Mouse (Mus musculus): Measurements from ENCODE around the gene Cct5. TPM values are rescaled to one million over a fixed set of nuclear protein-coding genes. Genes with fewer than 3 reads are reported as not detected.

Cct5 gene
- polyA plus RNA-seq, 1 experiment from 2014 or later: 409 TPM

- 51% methylated on average over 12 of the region's 12 CpGs for WGBS (ENCODE audit: insufficient replicate concordance)
- DNase-seq (no peak), ATAC-seq (ENCODE audit: low read depth) (no peak)
- Histone ChIP-seq H3K36me3 (no peaks in the 10 kb centered on the region), H3K27me3 (no peaks in the 10 kb centered on the region), H3K4me1 (replicated peaks) (no peaks in the 10 kb centered on the region), H3K9ac (no peak overlapping the region), H3K9me3 (replicated peaks) (no peaks in the 10 kb centered on the region), H3K27ac (no peak overlapping the region), H3K4me3 (replicated peaks) (no peak overlapping the region), H3K4me2 (no peak overlapping the region)
Measured at GRCm38 (mm10) chr15:31627277-31628154, 25.9 kb upstream of the Cct5 start.

- no peaks in the 10 kb centered on the region for H3K9me3 ChIP-seq (replicated peaks)
- no peak overlapping the region for H3K9ac ChIP-seq
- no peak for DNase-seq
- no peak overlapping the region for H3K27ac ChIP-seq
- H3K4me2 ChIP-seq: no peak overlapping the region
- H3K27me3 ChIP-seq: no peaks in the 10 kb centered on the region
- 79% methylated on average over 8 of the region's 8 CpGs for WGBS (ENCODE audit: insufficient replicate concordance)
- H3K4me3 ChIP-seq (replicated peaks): no peak overlapping the region
- peaks cover 39% of the 10 kb centered on the region for H3K36me3 ChIP-seq
- ATAC-seq (ENCODE audit: low read depth): no peak
- H3K4me1 ChIP-seq (replicated peaks): no peaks in the 10 kb centered on the region
Measured at GRCm38 (mm10) chr15:31619521-31619920, 17.9 kb upstream of the Cct5 start.

- Histone ChIP-seq H3K9me3 (replicated peaks) (no peaks in the 10 kb centered on the region), H3K27ac (no peak overlapping the region), H3K36me3 (peaks cover 46% of the 10 kb centered on the region), H3K4me2 (no peak overlapping the region), H3K9ac (no peak overlapping the region), H3K4me3 (replicated peaks) (no peak overlapping the region), H3K27me3 (no peaks in the 10 kb centered on the region), H3K4me1 (replicated peaks) (no peaks in the 10 kb centered on the region)
- WGBS (ENCODE audit: insufficient replicate concordance): 87% methylated on average over 9 of the region's 9 CpGs
- DNase-seq (no peak), ATAC-seq (ENCODE audit: low read depth) (no peak)
Measured at GRCm38 (mm10) chr15:31617261-31617660, 15.7 kb upstream of the Cct5 start.

GRCm38 (mm10) chr15:31614666-31615065 is 13.1 kb upstream of the Cct5 start:
- Histone ChIP-seq H3K4me2 (no peak overlapping the region), H3K4me3 (replicated peaks) (no peak overlapping the region), H3K27me3 (no peaks in the 10 kb centered on the region), H3K27ac (no peak overlapping the region), H3K4me1 (replicated peaks) (no peaks in the 10 kb centered on the region), H3K9ac (no peak overlapping the region), H3K36me3 (peaks cover 40% of the 10 kb centered on the region), H3K9me3 (replicated peaks) (no peaks in the 10 kb centered on the region)
- ATAC-seq (ENCODE audit: low read depth) (no peak), DNase-seq (no peak)
- WGBS (ENCODE audit: insufficient replicate concordance): 74% methylated on average over 2 of the region's 2 CpGs

GRCm38 (mm10) chr15:31613826-31614453 is 12.3 kb upstream of the Cct5 start:
- Histone ChIP-seq H3K4me2 (no peak overlapping the region), H3K9me3 (replicated peaks) (no peaks in the 10 kb centered on the region), H3K4me3 (replicated peaks) (no peak overlapping the region), H3K9ac (no peak overlapping the region), H3K27ac (no peak overlapping the region), H3K36me3 (peaks cover 40% of the 10 kb centered on the region), H3K4me1 (replicated peaks) (no peaks in the 10 kb centered on the region), H3K27me3 (no peaks in the 10 kb centered on the region)
- DNase-seq (no peak), ATAC-seq (ENCODE audit: low read depth) (no peak)
- WGBS (ENCODE audit: insufficient replicate concordance): 65% methylated on average over 6 of the region's 6 CpGs

- Histone ChIP-seq H3K4me2 (no peak overlapping the region), H3K27me3 (no peaks in the 10 kb centered on the region), H3K27ac (no peak overlapping the region), H3K9ac (no peak overlapping the region), H3K36me3 (peaks cover 23% of the 10 kb centered on the region), H3K4me1 (replicated peaks) (peaks cover 4% of the 10 kb centered on the region), H3K9me3 (replicated peaks) (no peaks in the 10 kb centered on the region), H3K4me3 (replicated peaks) (no peak overlapping the region)
- 73% methylated on average over 4 of the region's 4 CpGs for WGBS (ENCODE audit: insufficient replicate concordance)
- no peak for ATAC-seq (ENCODE audit: low read depth)
- no peak for DNase-seq
Measured at GRCm38 (mm10) chr15:31611976-31612375, 10.4 kb upstream of the Cct5 start.

GRCm38 (mm10) chr15:31611027-31611426 is 9.4 kb upstream of the Cct5 start:
- Histone ChIP-seq H3K9me3 (replicated peaks) (no peaks in the 10 kb centered on the region), H3K27ac (no peak overlapping the region), H3K27me3 (no peaks in the 10 kb centered on the region), H3K4me3 (replicated peaks) (no peak overlapping the region), H3K4me1 (replicated peaks) (peaks cover 10% of the 10 kb centered on the region), H3K4me2 (no peak overlapping the region), H3K36me3 (peaks cover 18% of the 10 kb centered on the region), H3K9ac (no peak overlapping the region)
- WGBS (ENCODE audit: insufficient replicate concordance): 73% methylated on average over 3 of the region's 3 CpGs
- DNase-seq: no peak
- ATAC-seq (ENCODE audit: low read depth): no peak

- peaks cover 19% of the 10 kb centered on the region for H3K4me1 ChIP-seq (replicated peaks)
- no peak for ATAC-seq (ENCODE audit: low read depth)
- H3K27ac ChIP-seq: no peak overlapping the region; the same call in 1 of the 2 replicates
- no peak overlapping the region for H3K4me2 ChIP-seq
- no peak overlapping the region for H3K4me3 ChIP-seq (replicated peaks)
- no peak for DNase-seq
- peaks cover 13% of the 10 kb centered on the region for H3K36me3 ChIP-seq
- WGBS (ENCODE audit: insufficient replicate concordance): 62% methylated on average over 6 of the region's 6 CpGs
- no peaks in the 10 kb centered on the region for H3K27me3 ChIP-seq
- no peaks in the 10 kb centered on the region for H3K9me3 ChIP-seq (replicated peaks)
- H3K9ac ChIP-seq: no peak overlapping the region
Measured at GRCm38 (mm10) chr15:31606821-31607220, 5.2 kb upstream of the Cct5 start.

- peak overlapping the region; percentile 90 for H3K4me3 ChIP-seq (replicated peaks)
Measured at GRCm38 (mm10) chr15:31603113-31603512, 1.5 kb upstream of the Cct5 start.

GRCm38 (mm10) chr15:31602426-31602825 is 822 bp upstream of the Cct5 start:
- Histone ChIP-seq H3K4me3 (replicated peaks) (peak overlapping the region; percentile 90), H3K36me3 (peaks cover 12% of the 10 kb centered on the region), H3K9ac (peak overlapping the region; percentile 93), H3K27ac (peak overlapping the region; percentile 86), H3K4me1 (replicated peaks) (peaks cover 48% of the 10 kb centered on the region), H3K4me2 (peak overlapping the region; percentile 79), H3K27me3 (no peaks in the 10 kb centered on the region), H3K9me3 (replicated peaks) (no peaks in the 10 kb centered on the region)
- ATAC-seq (ENCODE audit: low read depth): peak; percentile 53
- 4% methylated on average over 15 of the region's 15 CpGs for WGBS (ENCODE audit: insufficient replicate concordance)
- peak; percentile 15 for DNase-seq

More at GRCm38 (mm10) chr15:31603113-31603512, 1.5 kb upstream of the Cct5 start:
- WGBS (ENCODE audit: insufficient replicate concordance): 87% methylated on average over 13 of the region's 13 CpGs
- H3K27ac ChIP-seq: no peak overlapping the region
- H3K36me3 ChIP-seq: peaks cover 6% of the 10 kb centered on the region
- DNase-seq: no peak
- peak overlapping the region; percentile 79 for H3K4me2 ChIP-seq
- ATAC-seq (ENCODE audit: low read depth): no peak
- no peaks in the 10 kb centered on the region for H3K9me3 ChIP-seq (replicated peaks)
- H3K9ac ChIP-seq: peak overlapping the region; percentile 93
- H3K27me3 ChIP-seq: no peaks in the 10 kb centered on the region
- peaks cover 49% of the 10 kb centered on the region for H3K4me1 ChIP-seq (replicated peaks)

- H3K4me3 ChIP-seq (replicated peaks): peak overlapping the region; percentile 90
- under 1% methylated on average over 33 of the region's 33 CpGs for WGBS (ENCODE audit: insufficient replicate concordance)
- peak; percentile 71 for ATAC-seq (ENCODE audit: low read depth)
Measured at GRCm38 (mm10) chr15:31601279-31601645, 342 bp downstream of the Cct5 start.

More at GRCm38 (mm10) chr15:31601279-31601645, 342 bp downstream of the Cct5 start:
- Histone ChIP-seq H3K9me3 (replicated peaks) (no peaks in the 10 kb centered on the region), H3K9ac (peak overlapping the region; percentile 93), H3K27me3 (no peaks in the 10 kb centered on the region), H3K4me1 (replicated peaks) (peaks cover 39% of the 10 kb centered on the region), H3K4me2 (peak overlapping the region; percentile 92), H3K36me3 (peaks cover 24% of the 10 kb centered on the region), H3K27ac (peak overlapping the region; percentile 73)
- DNase-seq: no peak
